Mouse (Mus musculus) gastrocnemius, postnatal 4 days (tissue): ENCODE results near the gene Olfr478. TPM values are rescaled to one million over a fixed set of nuclear protein-coding genes. Genes with fewer than 3 reads are reported as not detected.
"Not testable (repeated sequence)": the region's sequence is repeated elsewhere in the genome, so short reads cannot be mapped to it uniquely, and the experiment has no call there.

Experiments
- DNase-seq, 2 experiments: peaks; one replicate each; pipeline ENCODE4 v3.0.0; 2021 to 2022; ENCODE audit warnings: low spot score in 2 of 2, mixed read lengths in 2 of 2
- long read RNA-seq, 2 experiments: library from polyadenylated mRNA; stranded (forward); transcript quantifications; one replicate each; pipeline ENCODE4 v2.0.0; 2021
- total RNA-seq, 2 experiments: library from RNA; stranded (reverse); gene quantifications; 2 replicates each; pipeline ENCODE4 v1.2.3; 2021

The Olfr478 gene
- total RNA-seq: not detected
- long read RNA-seq, experiment 1: 0 reads
- long read RNA-seq, experiment 2: 0 reads

DNA sequence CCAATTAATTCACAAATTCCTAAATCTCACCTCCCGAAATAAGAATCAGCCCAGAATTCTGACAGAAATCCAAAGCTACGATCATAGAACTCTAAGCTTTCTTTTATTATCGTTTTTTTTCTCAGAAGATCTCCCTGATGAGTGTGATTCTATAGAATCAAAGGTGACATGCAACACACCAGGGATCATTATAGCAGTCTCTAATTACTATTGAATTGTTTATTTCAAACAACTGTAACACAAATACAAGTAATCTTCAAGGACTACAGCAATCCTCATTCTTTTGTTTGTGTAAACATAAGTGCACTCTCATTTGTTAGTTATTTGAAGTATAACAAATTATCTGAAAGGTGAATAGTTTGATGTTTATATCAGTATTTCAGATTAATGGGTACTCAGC lies at the start of gene Olfr478:
Olfr478 (minus strand) TSS at position 101 of the 400 bp plus-strand sequence.
- no peak for DNase-seq

DNA sequence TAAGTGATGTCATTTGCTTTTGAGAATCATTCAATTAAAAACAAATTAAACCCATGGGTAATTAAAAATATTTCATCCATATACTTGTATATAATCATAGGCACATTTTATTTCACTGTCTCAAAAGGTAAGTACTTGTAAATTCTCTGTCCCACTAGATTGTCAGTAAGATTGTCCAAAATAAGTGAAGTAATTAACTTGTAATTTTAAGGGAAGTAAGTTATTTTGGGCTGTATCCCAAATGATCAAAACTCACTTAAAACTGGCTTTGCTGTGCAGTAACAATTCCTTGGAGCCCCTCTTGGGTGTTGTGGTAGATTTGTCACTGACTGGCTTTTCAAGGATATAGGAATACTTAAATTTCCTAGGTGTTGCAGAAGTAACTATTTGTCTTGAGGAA lies 45.8 kb upstream of the Olfr478 start, which contains the start of gene Olfr481:
Olfr481 (plus strand) TSS at position 301 of the 400 bp plus-strand sequence.
- no peak for DNase-seq

GRCm38 (mm10) chr7:108067246-108067645 lies 33.5 kb upstream of the Olfr478 start, which contains the start of gene Olfr480:
Olfr480 (minus strand) TSS chr7:108067346.
- DNase-seq: no peak

DNA sequence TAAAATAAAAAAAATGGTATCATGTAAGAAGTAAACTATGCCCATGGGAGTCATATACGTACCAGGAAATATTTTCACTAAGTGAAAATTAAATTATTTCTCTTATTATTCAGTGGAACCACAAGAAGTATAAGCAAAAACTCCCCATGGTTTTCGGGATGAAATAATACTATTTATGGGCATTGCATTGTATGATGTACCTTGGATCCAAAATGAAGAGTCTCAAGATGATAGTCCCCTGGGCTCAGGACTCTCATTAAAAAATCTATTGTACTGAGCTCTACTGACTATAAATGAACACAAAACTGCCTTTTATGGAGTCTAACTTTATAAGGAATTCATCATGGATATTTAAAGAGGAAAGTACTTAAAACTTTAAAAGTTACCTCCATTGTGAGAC lies 16.6 kb upstream of the Olfr478 start, which contains the start of gene Olfr479:
Olfr479 (plus strand) TSS at position 301 of the 400 bp plus-strand sequence.
- DNase-seq: no peak

DNA sequence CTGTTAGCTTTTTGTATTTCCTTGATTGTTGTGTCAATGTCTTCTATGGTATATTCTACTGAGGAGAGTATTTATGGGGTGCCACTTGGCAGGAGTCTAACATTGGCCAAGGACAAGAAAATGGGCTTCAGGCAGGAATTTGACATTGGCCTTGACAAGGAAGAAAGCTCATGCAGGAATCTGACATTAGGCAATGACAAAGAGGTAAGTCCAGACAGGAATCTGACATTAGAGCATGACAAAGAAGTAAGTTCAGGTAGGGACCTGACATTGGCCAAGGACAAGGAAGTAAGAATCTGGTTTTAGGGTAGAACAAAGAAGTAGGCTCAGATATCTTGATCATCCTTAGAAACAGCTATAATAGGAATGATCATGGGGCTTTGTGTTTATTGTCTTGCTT lies 19.5 kb downstream of the Olfr478 start:
- not testable (repeated sequence) for DNase-seq

DNA sequence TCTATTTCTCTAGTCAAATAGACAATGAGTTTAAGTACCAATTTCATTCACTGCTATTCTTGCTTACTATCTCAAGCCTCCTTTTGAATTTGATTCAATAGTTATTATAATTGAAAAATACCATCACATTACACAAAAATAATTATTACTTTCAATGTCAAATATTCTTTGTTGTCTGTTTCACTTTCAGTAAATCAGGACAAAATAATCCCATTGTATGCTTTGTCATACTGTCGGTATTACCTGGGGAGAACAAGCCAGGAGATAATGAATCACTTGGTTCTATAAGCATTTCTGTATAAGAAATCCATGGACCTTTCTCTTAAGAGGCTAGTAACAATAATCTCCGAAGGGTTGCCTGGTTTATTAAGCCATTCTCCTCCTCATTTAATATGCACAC lies 47.4 kb downstream of the Olfr478 start, which contains the start of gene Olfr477:
Olfr477 (plus strand) TSS at position 301 of the 400 bp plus-strand sequence.
- DNase-seq: no peak

Other genes with a start within 250 kb of the Olfr478 start
- gene Ovch2, start 232.8 kb downstream of the Olfr478 start, total RNA-seq: not detected
- not detected for gene Olfr467, start 221.7 kb downstream of the Olfr478 start, total RNA-seq
- gene Olfr469, start 208.4 kb downstream of the Olfr478 start, total RNA-seq: not detected
- not detected for gene Olfr470, start 186.5 kb downstream of the Olfr478 start, total RNA-seq
- gene Olfr472, start 136.1 kb downstream of the Olfr478 start, total RNA-seq: not detected
- gene Olfr473, start 103.5 kb downstream of the Olfr478 start, total RNA-seq: not detected
- gene Olfr474, start 79.3 kb downstream of the Olfr478 start, total RNA-seq: not detected
- not detected for gene Olfr476, start 69.2 kb downstream of the Olfr478 start, total RNA-seq
- not detected for gene Olfr477, start 47.3 kb downstream of the Olfr478 start, total RNA-seq
- gene Olfr479, start 16.7 kb upstream of the Olfr478 start, total RNA-seq: not detected
- not detected for gene Olfr480, start 33.4 kb upstream of the Olfr478 start, total RNA-seq
- not detected for gene Olfr481, start 45.9 kb upstream of the Olfr478 start, total RNA-seq
- under 1 TPM; 0.62 to 0.74 TPM for gene Olfr482, start 63.6 kb upstream of the Olfr478 start, total RNA-seq
- gene Olfr483, start 66.9 kb upstream of the Olfr478 start, total RNA-seq: not detected
- gene Olfr484, start 93.5 kb upstream of the Olfr478 start, total RNA-seq: not detected
- gene Olfr485, start 125.9 kb upstream of the Olfr478 start, total RNA-seq: not detected
- gene Olfr486, start 138.8 kb upstream of the Olfr478 start, total RNA-seq: not detected
- not detected for gene Olfr487, start 180.6 kb upstream of the Olfr478 start, total RNA-seq
- not detected for gene Olfr488, start 224.4 kb upstream of the Olfr478 start, total RNA-seq